9 mouse cellular contexts compared by ENCODE assay signal in the genomic region with DNA sequence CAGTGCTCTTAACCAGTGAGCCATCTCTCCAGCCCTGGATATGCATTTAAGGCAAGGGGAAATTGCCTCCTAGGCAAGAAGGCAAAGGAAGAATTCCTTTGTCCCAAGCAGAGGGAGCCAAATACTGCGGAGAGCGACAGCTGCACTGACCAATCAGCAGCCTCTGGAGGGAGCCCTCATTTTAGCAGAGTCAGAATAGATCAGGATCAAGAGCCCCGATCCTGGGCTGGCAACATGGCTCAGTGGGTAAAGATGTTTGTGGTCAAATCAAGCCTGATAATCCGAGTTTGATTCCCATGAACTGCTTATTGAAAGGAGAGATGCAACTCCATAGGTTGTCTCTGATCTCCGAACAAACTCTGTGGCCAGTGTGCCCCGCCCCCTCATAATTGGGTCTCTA. TPM values are rescaled to one million over a fixed set of nuclear protein-coding genes. Genes with fewer than 3 reads are reported as not detected.
DNase-seq lines count a peak whose midpoint lies in the region; ATAC-seq and TF ChIP-seq lines count a peak whose summit lies in the region.
"Had no signal": no experiment of that assay in that cellular context is flagged by ENCODE, and none has a peak within 500 bp of the region (broad histone marks: within the 10 kb centered on the region; RNA-seq: fewer than 3 reads in every experiment).

No protein-coding gene starts in this region.

- no peaks in the 10 kb centered on the region for H3K9me3 ChIP-seq in forebrain, postnatal 0 days (ENCODE audit: low read length)
- no peaks in the 10 kb centered on the region for H3K9me3 ChIP-seq in lung, embryonic 14.5 days (ENCODE audit: low read depth, low read length)
- H3K9me3 ChIP-seq: G1E had no signal

- intact Hi-C loops in heart, postnatal 25 days (cut with DNase I) = loop anchor here (5.0 kb wide), 1 partner anchor 54 kb away; no protein-coding TSS in a partner anchor

- H3K9ac ChIP-seq in forebrain, postnatal 0 days = no peak overlapping the region
- H3K9ac ChIP-seq in lung, embryonic 14.5 days = no peak overlapping the region

- 45% methylated on average over 6 of the region's 6 CpGs for WGBS in forebrain, postnatal 0 days
- 46% methylated on average over 6 of the region's 6 CpGs for WGBS in lung, embryonic 14.5 days

- no peak overlapping the region for H3K27ac ChIP-seq in forebrain, postnatal 0 days (ENCODE audit: low read depth, low read length)
- H3K27ac ChIP-seq in lung, embryonic 14.5 days (ENCODE audit: low read depth) = no peak overlapping the region

- H3K4me3 ChIP-seq in forebrain, postnatal 0 days (ENCODE audit: low read depth, low read length) = no peak overlapping the region
- no peak overlapping the region for H3K4me3 ChIP-seq in lung, embryonic 14.5 days (ENCODE audit: low read depth, low read length)

- no peaks in the 10 kb centered on the region for H3K4me1 ChIP-seq in forebrain, postnatal 0 days (ENCODE audit: insufficient read depth)
- H3K4me1 ChIP-seq in lung, embryonic 14.5 days (ENCODE audit: insufficient read depth) = no peaks in the 10 kb centered on the region; the same call in 1 of the 2 replicates

- H3K36me3 ChIP-seq in forebrain, postnatal 0 days (ENCODE audit: insufficient read depth) = no peaks in the 10 kb centered on the region
- no peaks in the 10 kb centered on the region for H3K36me3 ChIP-seq in lung, embryonic 14.5 days (ENCODE audit: insufficient read depth)

- H3K27me3 ChIP-seq in forebrain, postnatal 0 days (ENCODE audit: insufficient read depth, low read length) = no peaks in the 10 kb centered on the region
- no peaks in the 10 kb centered on the region for H3K27me3 ChIP-seq in lung, embryonic 14.5 days (ENCODE audit: insufficient read depth, low read length)

- TF ChIP-seq CTCF in forebrain, postnatal 0 days (IDR thresholded peaks at IDR 0.05; ENCODE audit: low read depth) = peak; percentile 50
- peak; percentile 51 for TF ChIP-seq CTCF in lung, embryonic 14.5 days (IDR thresholded peaks at IDR 0.05; ENCODE audit: low read depth)

- ATAC-seq in forebrain, postnatal 0 days = peak; percentile 85
- peak; percentile 73 for ATAC-seq in lung, embryonic 14.5 days (ENCODE audit: insufficient read depth)
- ATAC-seq in erythroblast, adult 5-6 weeks (replicated peaks; ENCODE audit: low FRiP score, poor library complexity, severe bottlenecking) = no peak

- no peak overlapping the region for H3K4me2 ChIP-seq in forebrain, postnatal 0 days (ENCODE audit: low read depth)
- peak overlapping the region; percentile 43 for H3K4me2 ChIP-seq in lung, embryonic 14.5 days

- DNase-seq in heart, adult 18-20 months = peak; percentile 60 to 64
- no peak for DNase-seq in heart, postnatal 25 days (ENCODE audit: low spot score)
- DNase-seq in adrenal gland, postnatal 10 days = peak; percentile 75
- peak; percentile 60 for DNase-seq in forebrain, postnatal 0 days
- DNase-seq in hindlimb bud, embryonic 11.5 days (ENCODE audit: extremely low spot score, low read depth, low spot score) = peak; percentile 8
- peak; percentile 83 for DNase-seq in lung, embryonic 14.5 days
- DNase-seq in right cerebral cortex, postnatal 10 days (ENCODE audit: low spot score in 2 of 2) = peak; percentile 59 to 60

RNA-seq across cellular contexts. Expression of a gene that starts 20.3 kb away (rescaled TPM):
- 10 to 100 TPM; 93.5 to 93.8 TPM for total RNA-seq in heart, adult 18-20 months (2021)
- 10 to 100 TPM; 92.8 to 96.6 TPM for total RNA-seq in heart, postnatal 25 days (2021)
- total RNA-seq in adrenal gland, postnatal 10 days (2021) = 10 to 100 TPM; 68.6 to 72.0 TPM
- 105 and 116 TPM in 2 replicates for total RNA-seq in forebrain, postnatal 0 days (2014; rRNA removed)
- 112 and 123 TPM in 2 replicates for polyA plus RNA-seq in forebrain, postnatal 0 days (2015; fragmentation: Nextera tagmentation; extraction: Ambion mirVana)
- polyA plus RNA-seq in lung, embryonic 14.5 days (2014; fragmentation: Nextera tagmentation; extraction: Ambion mirVana) = 97.2 and 103 TPM in 2 replicates
- total RNA-seq in erythroblast, adult 5-6 weeks (2015; ENCODE audit: low replicate concordance) = 31.6 and 47.8 TPM in 2 replicates
- 45.0 and 49.3 TPM in 2 replicates for total RNA-seq in erythroblast, adult 5-6 weeks (2017; ENCODE audit: low replicate concordance)

RNA-seq across cellular contexts. Expression of a gene that starts 42.7 kb away (rescaled TPM):
- 1 to 10 TPM; 5.4 to 9.7 TPM for total RNA-seq in heart, adult 18-20 months (2021)
- 1 to 10 TPM; 4.1 to 5.3 TPM for total RNA-seq in heart, postnatal 25 days (2021)
- total RNA-seq in adrenal gland, postnatal 10 days (2021) = 1 to 10 TPM; 5.9 to 7.1 TPM
- total RNA-seq in forebrain, postnatal 0 days (2014; rRNA removed) = 4.3 and 4.9 TPM in 2 replicates
- 2.8 and 3.3 TPM in 2 replicates for polyA plus RNA-seq in forebrain, postnatal 0 days (2015; fragmentation: Nextera tagmentation; extraction: Ambion mirVana)
- 8.0 and 8.1 TPM in 2 replicates for polyA plus RNA-seq in lung, embryonic 14.5 days (2014; fragmentation: Nextera tagmentation; extraction: Ambion mirVana)
- 18.3 and 27.6 TPM in 2 replicates for total RNA-seq in erythroblast, adult 5-6 weeks (2015; ENCODE audit: low replicate concordance)
- total RNA-seq in erythroblast, adult 5-6 weeks (2017; ENCODE audit: low replicate concordance) = 21.5 and 34.1 TPM in 2 replicates
